Mouse (Mus musculus) forebrain, embryonic 16.5 days (tissue): ENCODE measurements around the gene Fam117b. TPM values are rescaled to one million over a fixed set of nuclear protein-coding genes. Genes with fewer than 3 reads are reported as not detected.

ENCODE experiments used
- ATAC-seq: fragments of 200-750 bp; cut with Nextera tagmentation; 2 replicates; pipeline ENCODE4 v1.8.0; 2017; ENCODE audit warnings: mild to moderate bottlenecking, moderate library complexity
- H3K27ac ChIP-seq: fragments of 300-500 bp; sonication (generic); 2 replicates; pipeline ENCODE4 v1.5.1; 2014; ENCODE audit warnings: low read length, control low read depth
- H3K27me3 ChIP-seq: fragments of 300-500 bp; sonication (generic); replicated peaks from 2 replicates; pipeline ENCODE4 v1.6.1; 2014; ENCODE audit warnings: low read length; ENCODE audit not compliant: control insufficient read depth, insufficient read depth
- H3K36me3 ChIP-seq: fragments of 300-500 bp; sonication (generic); 2 replicates; pipeline ENCODE4 v1.6.1; 2014; ENCODE audit not compliant: control insufficient read depth, insufficient read depth
- H3K4me1 ChIP-seq: fragments of 300-500 bp; sonication (generic); replicated peaks from 2 replicates; pipeline ENCODE4 v1.6.1; 2014; ENCODE audit warnings: low read length; ENCODE audit not compliant: control insufficient read depth, insufficient read depth
- H3K4me2 ChIP-seq: fragments of 300-500 bp; sonication (generic); 2 replicates; pipeline ENCODE4 v1.6.1; 2014; ENCODE audit warnings: mild to moderate bottlenecking, low read length, control low read depth
- H3K4me3 ChIP-seq: fragments of 300-500 bp; sonication (generic); replicated peaks from 2 replicates; pipeline ENCODE4 v1.5.1; 2014; ENCODE audit warnings: mild to moderate bottlenecking, low read length, control low read depth
- H3K9ac ChIP-seq: fragments of 300-500 bp; sonication (generic); replicated peaks from 2 replicates; pipeline ENCODE4 v1.6.1; 2014; ENCODE audit warnings: low read depth, low read length, control low read depth
- H3K9me3 ChIP-seq: fragments of 300-500 bp; sonication (generic); 2 replicates; pipeline ENCODE4 v1.6.1; 2016; ENCODE audit warnings: low read length; ENCODE audit not compliant: control insufficient read depth
- WGBS: fragments of 180-500 bp; shearing (Covaris S2); extraction: QIAGEN DNeasy Blood & Tissue Kit; methylation state at CpG from one replicate; pipeline ENCODE4 v1.1.7; 2014; 5-methylcytosine and 5-hydroxymethylcytosine counted together
- polyA plus RNA-seq: library from polyadenylated mRNA; unstranded; fragments of >200 nt; fragmentation: Nextera tagmentation; extraction: Ambion mirVana; gene quantifications from 2 replicates; pipeline ENCODE4 v1.2.1, GENCODE M21; 2015

The Fam117b gene
- polyA plus RNA-seq, 1 experiment from 2014 or later, result 33.5 TPM

DNA sequence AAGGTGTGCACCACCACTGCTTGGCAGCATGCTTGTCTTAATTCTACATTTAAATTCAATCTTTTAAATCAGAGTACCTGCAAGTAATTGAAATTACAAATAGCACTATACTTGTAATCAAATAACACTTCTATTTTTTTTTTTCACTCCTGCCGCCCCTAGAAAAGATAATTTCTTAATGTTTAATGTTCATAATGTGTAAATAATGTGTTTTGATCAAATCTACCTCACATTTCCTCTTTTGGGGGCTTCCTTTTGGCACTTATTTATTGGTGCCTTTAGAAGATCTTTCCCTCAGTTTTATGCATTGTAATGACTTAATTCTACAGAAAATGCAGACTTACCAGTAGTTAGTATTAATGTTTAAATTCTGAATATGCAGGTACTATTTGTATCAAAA, 10.9 kb downstream of the Fam117b start:
- Histone ChIP-seq H3K9me3 (no peaks in the 10 kb centered on the region), H3K9ac (no peak overlapping the region), H3K4me3 (no peak overlapping the region), H3K4me2 (no peak overlapping the region), H3K27ac (no peak overlapping the region), H3K36me3 (no peaks in the 10 kb centered on the region), H3K27me3 (no peaks in the 10 kb centered on the region), H3K4me1 (peaks cover 7% of the 10 kb centered on the region)
- no peak for ATAC-seq
- 90% methylated on average over 1 of the region's 1 CpGs for WGBS

- no peak overlapping the region for H3K4me3 ChIP-seq
- no peaks in the 10 kb centered on the region for H3K9me3 ChIP-seq
- H3K4me1 ChIP-seq, result peaks cover 7% of the 10 kb centered on the region
- no peaks in the 10 kb centered on the region for H3K36me3 ChIP-seq
- no peak overlapping the region for H3K9ac ChIP-seq
- no peak overlapping the region for H3K27ac ChIP-seq
- no peak for ATAC-seq
- no peak overlapping the region for H3K4me2 ChIP-seq
- H3K27me3 ChIP-seq, result no peaks in the 10 kb centered on the region
- WGBS, result 91% methylated on average over 2 of the region's 2 CpGs
Measured at GRCm38 (mm10) chr1:59924411-59924810, 11.6 kb downstream of the Fam117b start.

GRCm38 (mm10) chr1:59926021-59926672, 13.3 kb downstream of the Fam117b start:
- H3K4me3 ChIP-seq, result no peak overlapping the region
- no peaks in the 10 kb centered on the region for H3K27me3 ChIP-seq
- WGBS, result 97% methylated on average over 3 of the region's 3 CpGs
- H3K4me1 ChIP-seq, result peaks cover 7% of the 10 kb centered on the region
- 0 out of 2 replicates have a peak, but pooled peaks have one; percentile 8 for ATAC-seq
- H3K9ac ChIP-seq, result no peak overlapping the region
- H3K9me3 ChIP-seq, result no peaks in the 10 kb centered on the region
- H3K36me3 ChIP-seq, result no peaks in the 10 kb centered on the region
- H3K27ac ChIP-seq, result no peak overlapping the region
- no peak overlapping the region for H3K4me2 ChIP-seq

GRCm38 (mm10) chr1:59927131-59927680, 14.4 kb downstream of the Fam117b start:
- Histone ChIP-seq H3K27ac (no peak overlapping the region), H3K4me2 (no peak overlapping the region), H3K4me3 (no peak overlapping the region), H3K9me3 (no peaks in the 10 kb centered on the region), H3K9ac (no peak overlapping the region), H3K27me3 (no peaks in the 10 kb centered on the region), H3K4me1 (peaks cover 7% of the 10 kb centered on the region), H3K36me3 (no peaks in the 10 kb centered on the region)
- WGBS, result 81% methylated on average over 2 of the region's 2 CpGs
- no peak for ATAC-seq

- no peak overlapping the region for H3K4me3 ChIP-seq
- ATAC-seq, result no peak
- no peaks in the 10 kb centered on the region for H3K9me3 ChIP-seq
- H3K4me1 ChIP-seq, result peaks cover 7% of the 10 kb centered on the region
- no peak overlapping the region for H3K4me2 ChIP-seq
- no peaks in the 10 kb centered on the region for H3K36me3 ChIP-seq
- H3K27me3 ChIP-seq, result no peaks in the 10 kb centered on the region
- no peak overlapping the region for H3K27ac ChIP-seq
- no peak overlapping the region for H3K9ac ChIP-seq
Measured at GRCm38 (mm10) chr1:59930926-59931325, 18.1 kb downstream of the Fam117b start.

- H3K4me1 ChIP-seq, result no peaks in the 10 kb centered on the region
- no peaks in the 10 kb centered on the region for H3K9me3 ChIP-seq
- H3K27me3 ChIP-seq, result no peaks in the 10 kb centered on the region
- no peak overlapping the region for H3K9ac ChIP-seq
- 61% methylated on average over 2 of the region's 2 CpGs for WGBS
- no peak overlapping the region for H3K27ac ChIP-seq
- no peaks in the 10 kb centered on the region for H3K36me3 ChIP-seq
- no peak overlapping the region for H3K4me3 ChIP-seq
- ATAC-seq, result no peak
- H3K4me2 ChIP-seq, result no peak overlapping the region
Measured at GRCm38 (mm10) chr1:59932991-59933390, 20.2 kb downstream of the Fam117b start.

DNA sequence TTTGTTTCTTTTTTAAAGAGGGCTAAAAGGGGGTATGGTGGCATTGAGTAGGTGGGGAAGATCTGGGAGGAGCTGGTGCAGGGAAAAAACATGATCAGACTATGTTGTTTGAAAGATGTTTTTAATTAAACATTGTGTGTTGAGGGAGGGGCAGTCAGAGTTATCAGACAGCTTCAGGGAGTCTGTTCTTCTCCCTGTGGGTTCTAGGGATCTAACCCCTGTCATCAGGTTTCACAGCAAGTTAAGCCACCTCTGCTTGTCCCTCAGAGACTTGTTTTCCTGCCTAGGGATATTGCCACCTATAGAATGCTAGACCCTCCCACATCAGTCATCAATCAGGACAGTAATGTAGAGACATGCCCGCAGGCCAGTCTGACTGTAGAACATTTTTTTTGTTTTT, 28.3 kb downstream of the Fam117b start:
- no peaks in the 10 kb centered on the region for H3K36me3 ChIP-seq
- H3K9me3 ChIP-seq, result no peaks in the 10 kb centered on the region
- H3K9ac ChIP-seq, result no peak overlapping the region
- no peak overlapping the region for H3K4me3 ChIP-seq
- no peak for ATAC-seq
- no peak overlapping the region for H3K4me2 ChIP-seq
- 97% methylated on average over 1 of the region's 1 CpGs for WGBS
- H3K27me3 ChIP-seq, result no peaks in the 10 kb centered on the region
- H3K4me1 ChIP-seq, result 0 out of 2 replicates have a peak, but pooled peaks cover 2% of the 10 kb centered on the region
- no peak overlapping the region for H3K27ac ChIP-seq

- Histone ChIP-seq H3K36me3 (no peaks in the 10 kb centered on the region), H3K4me2 (no peak overlapping the region), H3K4me1 (0 out of 2 replicates have a peak, but pooled peaks cover 2% of the 10 kb centered on the region), H3K9me3 (no peaks in the 10 kb centered on the region), H3K4me3 (no peak overlapping the region), H3K27me3 (no peaks in the 10 kb centered on the region), H3K9ac (no peak overlapping the region), H3K27ac (no peak overlapping the region)
- WGBS, result 84% methylated on average over 6 of the region's 6 CpGs
- ATAC-seq, result no peak
Measured at GRCm38 (mm10) chr1:59942057-59942790, 29.4 kb downstream of the Fam117b start.

GRCm38 (mm10) chr1:59943825-59944224, 31.0 kb downstream of the Fam117b start:
- H3K27ac ChIP-seq, result no peak overlapping the region
- no peaks in the 10 kb centered on the region for H3K36me3 ChIP-seq
- H3K27me3 ChIP-seq, result no peaks in the 10 kb centered on the region
- H3K4me2 ChIP-seq, result no peak overlapping the region
- no peak for ATAC-seq
- H3K4me3 ChIP-seq, result no peak overlapping the region
- no peak overlapping the region for H3K9ac ChIP-seq
- no peaks in the 10 kb centered on the region for H3K9me3 ChIP-seq
- H3K4me1 ChIP-seq, result 0 out of 2 replicates have a peak, but pooled peaks cover 2% of the 10 kb centered on the region
- WGBS, result 57% methylated on average over 5 of the region's 5 CpGs
